Mouse (Mus musculus): Measurements from ENCODE around the gene Aqp8.

Aqp8 gene

GRCm38 (mm10) chr7:123487703-123488102 lies 25.6 kb downstream of the Aqp8 start:
- in situ Hi-C loops (cut with MboI, MseI), result no loop called here

- in situ Hi-C loops (cut with MboI, MseI), result loop anchor here (25.0 kb wide), 1 partner anchor 1663 kb away; no protein-coding TSS in a partner anchor
These were observed 37.6 kb downstream of the Aqp8 start for GRCm38 (mm10) chr7:123499481-123500238.

- in situ Hi-C loops (cut with MboI, MseI), result loop anchor here (25.0 kb wide), 1 partner anchor 1662 kb away; no protein-coding TSS in a partner anchor
These were observed 38.4 kb downstream of the Aqp8 start, which contains the start of gene Zkscan2 for GRCm38 (mm10) chr7:123500239-123501219. Zkscan2 (minus strand) TSS chr7:123500449.

GRCm38 (mm10) chr7:123503358-123503757 lies 41.3 kb downstream of the Aqp8 start:
- in situ Hi-C loops (cut with MboI, MseI), result loop anchor here (25.0 kb wide), 1 partner anchor 1659 kb away; no protein-coding TSS in a partner anchor

- in situ Hi-C loops (cut with MboI, MseI), result loop anchor here (25.0 kb wide), 1 partner anchor 1654 kb away; no protein-coding TSS in a partner anchor
These were observed 45.9 kb downstream of the Aqp8 start for GRCm38 (mm10) chr7:123507946-123508345.
